Mouse (Mus musculus): ENCODE results near the gene Sdk2.

The Sdk2 gene

GRCm38 (mm10) chr11:113740100-113740499, 326.7 kb downstream of the Sdk2 start:
- no peak for DNase-seq (ENCODE audit: low spot score in 2 of 2)

- no peak for DNase-seq (ENCODE audit: low spot score in 2 of 2)
Measured at GRCm38 (mm10) chr11:113739213-113739612, 327.6 kb downstream of the Sdk2 start.

GRCm38 (mm10) chr11:113737912-113738311, 328.9 kb downstream of the Sdk2 start:
- no peak for DNase-seq (ENCODE audit: low spot score in 2 of 2)

GRCm38 (mm10) chr11:113737553-113737854, 329.3 kb downstream of the Sdk2 start:
- no peak for DNase-seq (ENCODE audit: low spot score in 2 of 2)

GRCm38 (mm10) chr11:113736848-113737552, 329.8 kb downstream of the Sdk2 start:
- no peak for DNase-seq (ENCODE audit: low spot score in 2 of 2)

- DNase-seq (ENCODE audit: low spot score in 2 of 2): no peak
Measured at GRCm38 (mm10) chr11:113735151-113735550, 331.7 kb downstream of the Sdk2 start.

GRCm38 (mm10) chr11:113733631-113734364, 333.0 kb downstream of the Sdk2 start:
- no peak for DNase-seq (ENCODE audit: low spot score in 2 of 2)

GRCm38 (mm10) chr11:113731945-113732612, 334.8 kb downstream of the Sdk2 start:
- DNase-seq (ENCODE audit: low spot score in 2 of 2): no peak

- DNase-seq (ENCODE audit: low spot score in 2 of 2): no peak
Measured at GRCm38 (mm10) chr11:113730879-113731278, 336.0 kb downstream of the Sdk2 start.

- DNase-seq (ENCODE audit: low spot score in 2 of 2): no peak
Measured at GRCm38 (mm10) chr11:113729917-113730316, 336.9 kb downstream of the Sdk2 start.

- no peak for DNase-seq (ENCODE audit: low spot score in 2 of 2)
Measured at GRCm38 (mm10) chr11:113729239-113729638, 337.6 kb downstream of the Sdk2 start.

GRCm38 (mm10) chr11:113727992-113728391, 338.9 kb downstream of the Sdk2 start:
- no peak for DNase-seq (ENCODE audit: low spot score in 2 of 2)

- no peak for DNase-seq (ENCODE audit: low spot score in 2 of 2)
Measured at GRCm38 (mm10) chr11:113726994-113727888, 339.6 kb downstream of the Sdk2 start.

Data from frontal cortex, postnatal 25 days (tissue).